Mouse (Mus musculus) retina, adult 2 months (tissue): ENCODE results near the gene Wnt5b.

ENCODE experiments used
- DNase-seq: peaks from one replicate; pipeline ENCODE4 v3.0.0-alpha.2; 2012; ENCODE audit warnings: low read depth, low spot score

The Wnt5b gene

DNA sequence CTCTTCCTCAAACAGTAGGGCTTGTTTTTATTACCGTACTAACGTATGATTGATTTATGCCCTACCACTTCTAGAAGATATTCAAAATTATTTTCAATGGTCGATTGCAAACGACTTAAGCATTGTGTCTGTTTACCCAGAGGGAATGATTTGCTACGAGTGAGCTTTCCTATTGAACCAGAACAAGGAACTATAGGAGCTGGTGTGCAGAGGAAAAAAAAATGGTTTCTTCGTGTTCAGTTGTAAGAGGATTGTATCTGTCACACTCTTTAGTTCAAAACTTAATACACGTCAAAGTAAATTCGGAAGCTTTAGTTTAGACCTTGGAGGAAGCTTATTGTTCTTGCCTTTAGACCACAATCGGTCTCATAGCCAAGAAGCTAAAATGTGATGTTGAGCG lies 155.1 kb downstream of the Wnt5b start:
- DNase-seq, result no peak

DNA sequence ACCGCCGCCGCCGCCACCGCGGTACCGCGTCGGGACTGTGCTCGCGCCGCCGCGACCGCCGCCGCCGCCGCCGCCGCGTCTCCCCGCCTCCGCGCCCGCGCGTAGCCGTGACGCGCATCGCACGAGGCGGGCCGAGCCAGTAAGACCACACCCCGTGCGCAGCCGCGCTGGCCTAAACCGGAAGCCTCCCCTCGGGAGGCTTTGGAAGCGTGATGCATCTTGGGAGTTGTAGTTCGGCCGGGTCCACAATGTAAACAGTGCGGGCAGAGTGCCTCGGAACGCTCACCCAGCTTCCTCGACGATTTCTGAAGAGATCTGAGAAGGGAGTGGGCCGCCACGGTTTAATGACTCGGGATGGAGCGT lies 155.5 kb downstream of the Wnt5b start:
- DNase-seq, result peak; percentile 91

DNA sequence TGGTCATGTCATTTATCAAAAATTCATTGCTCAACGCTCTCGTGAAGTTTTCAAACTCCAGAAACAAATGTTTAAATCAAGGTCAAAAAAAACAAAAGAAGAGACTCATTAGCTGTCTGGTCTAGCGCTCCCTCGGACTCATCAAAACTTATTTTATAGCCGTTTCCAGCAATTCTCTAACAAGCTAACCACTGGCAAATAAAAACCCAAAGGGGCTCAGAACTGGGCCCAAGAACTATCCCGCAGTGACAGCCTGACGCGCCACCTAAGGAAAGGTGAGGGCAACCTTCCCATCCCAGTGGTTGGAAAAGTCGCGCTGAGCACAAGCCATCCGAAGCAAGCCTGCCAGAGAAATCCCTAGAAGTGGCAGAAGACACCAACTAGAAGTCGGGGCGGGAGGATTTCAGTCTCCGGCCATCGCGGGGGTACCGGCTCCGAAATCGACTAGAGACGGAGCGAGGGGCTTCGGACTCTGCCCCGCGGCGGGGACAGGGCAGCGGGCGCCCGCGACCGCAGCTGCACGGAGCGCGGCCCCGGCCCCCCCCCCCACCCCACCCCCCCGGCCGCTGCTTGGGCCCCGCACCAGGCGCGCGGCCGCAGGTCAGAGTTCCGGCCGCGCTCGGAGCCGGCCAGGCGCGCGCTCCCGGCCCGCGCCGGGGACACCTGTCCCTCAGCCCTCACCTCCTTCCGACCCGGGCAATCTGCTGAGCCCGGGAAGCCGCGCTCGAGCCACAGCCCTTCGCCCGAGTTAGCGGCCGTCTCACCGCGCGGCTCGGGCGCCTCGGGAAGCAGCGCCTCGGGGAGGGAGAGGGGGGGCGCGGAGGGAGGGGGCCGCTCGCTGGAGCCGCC lies 156.1 kb downstream of the Wnt5b start:
- DNase-seq, result peak; percentile 43

DNA sequence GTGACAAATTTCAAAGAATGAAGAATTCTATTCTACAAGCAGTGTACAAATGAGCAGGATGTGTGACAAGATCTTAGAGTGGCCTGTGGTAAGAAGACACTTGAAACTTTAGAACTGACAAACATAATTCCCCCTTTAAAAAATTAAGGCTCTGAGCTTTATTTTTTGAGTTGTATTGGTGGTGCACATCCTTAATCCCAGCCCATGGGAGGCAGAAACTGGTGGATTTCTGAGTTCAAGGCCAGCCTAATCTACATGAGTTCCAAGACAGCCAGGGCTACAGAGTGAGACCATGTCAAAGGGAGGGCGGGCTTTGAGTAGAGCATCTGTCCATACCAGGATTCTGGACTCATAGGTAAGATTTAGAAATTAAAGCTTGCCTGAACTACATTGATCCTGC lies 157.3 kb downstream of the Wnt5b start:
- DNase-seq, result no peak

DNA sequence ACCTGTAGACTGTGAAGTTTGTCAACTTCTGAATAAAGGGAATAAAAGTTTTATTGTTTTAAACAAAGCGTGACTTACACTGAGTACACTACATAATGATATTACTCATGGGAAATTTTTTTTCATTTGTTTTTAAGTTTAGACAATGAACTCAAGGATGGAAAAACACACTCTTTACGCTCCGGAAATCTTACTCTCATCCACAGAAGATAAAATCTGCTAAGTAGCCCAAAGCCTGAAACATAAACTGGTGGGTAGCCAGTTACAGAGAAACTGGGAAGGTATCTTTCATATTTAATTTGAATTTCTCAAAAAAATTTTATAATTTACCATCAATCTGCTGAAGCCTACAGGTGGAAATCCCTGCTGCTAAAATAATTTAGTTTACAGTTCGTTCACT lies 157.7 kb downstream of the Wnt5b start:
- DNase-seq, result no peak

DNA sequence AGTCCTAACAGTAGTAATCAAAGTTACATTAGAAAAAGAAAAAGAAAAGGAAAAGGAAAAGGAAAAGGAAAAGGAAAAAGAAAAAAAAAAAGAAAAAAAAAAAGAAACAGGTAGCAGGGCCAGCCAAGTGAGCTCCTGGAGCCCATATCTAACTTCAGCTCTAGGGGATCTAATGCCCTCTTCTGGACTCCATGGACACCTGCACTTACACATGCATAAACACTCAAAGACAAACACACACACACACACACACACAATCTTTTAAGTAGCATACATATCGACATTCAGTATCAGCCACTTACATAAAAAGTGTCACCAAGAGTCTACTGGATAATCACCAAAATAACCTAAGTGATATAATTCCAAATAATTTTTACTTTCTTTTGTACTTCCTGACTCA lies 158.5 kb downstream of the Wnt5b start:
- no peak for DNase-seq
